ENCODE assay signal across 8 mouse cellular contexts in the genomic region with DNA sequence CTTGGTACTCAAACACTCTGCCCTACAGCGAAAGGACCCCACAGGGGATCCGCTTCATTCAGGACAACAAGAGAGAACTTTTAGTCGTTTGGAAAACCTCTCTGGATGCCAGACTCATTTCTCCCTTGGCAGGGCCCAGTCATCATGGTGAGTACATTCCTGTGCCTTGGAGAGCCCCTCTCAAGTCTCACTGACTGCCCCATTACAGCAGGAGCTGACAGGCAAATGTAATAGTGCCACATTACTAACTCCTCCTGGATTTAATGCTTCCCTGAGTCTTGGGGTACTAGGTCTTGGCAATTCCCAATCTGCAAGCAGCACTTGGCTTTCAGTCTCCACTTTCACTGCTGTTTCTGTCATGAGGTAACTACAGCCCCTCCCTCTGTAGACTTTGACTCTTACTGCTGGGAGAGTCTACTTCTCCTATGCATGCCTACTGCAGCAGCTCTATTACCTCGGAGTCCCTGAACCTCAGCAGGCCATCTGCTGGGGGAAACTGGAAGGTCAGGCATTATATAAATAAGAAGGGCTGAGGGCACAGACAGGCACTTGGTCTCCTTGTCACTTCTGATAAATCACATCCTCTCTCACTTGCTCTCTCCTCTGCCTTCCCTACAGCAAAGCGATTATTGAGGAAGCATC.
A peak's percentile ranks its signal among the peaks of the same experiment; 100 is the strongest.
DNase-seq lines count a peak whose midpoint lies in the region; ATAC-seq and TF ChIP-seq lines count a peak whose summit lies in the region.

No protein-coding gene starts in this region.

- H3K4me2 ChIP-seq in liver, embryonic 14.5 days (ENCODE audit: low read depth) = no peak overlapping the region
- no peak overlapping the region for H3K4me2 ChIP-seq in hindbrain, postnatal 0 days (ENCODE audit: low read depth, low read length)

- H3K9ac ChIP-seq in liver, embryonic 14.5 days (replicated peaks) = no peak overlapping the region
- H3K9ac ChIP-seq in hindbrain, postnatal 0 days (replicated peaks; ENCODE audit: low read length) = no peak overlapping the region

- H3K27ac ChIP-seq in liver, embryonic 14.5 days = no peak overlapping the region
- H3K27ac ChIP-seq in hindbrain, postnatal 0 days = no peak overlapping the region

- H3K27me3 ChIP-seq in liver, embryonic 14.5 days (ENCODE audit: control insufficient read depth, insufficient read depth, low read length) = no peaks in the 10 kb centered on the region
- no peaks in the 10 kb centered on the region for H3K27me3 ChIP-seq in hindbrain, postnatal 0 days (ENCODE audit: insufficient read depth, low read length)

- no peaks in the 10 kb centered on the region for H3K9me3 ChIP-seq in liver, embryonic 14.5 days (ENCODE audit: control insufficient read depth, low read length)
- H3K9me3 ChIP-seq in hindbrain, postnatal 0 days (ENCODE audit: low read length) = no peaks in the 10 kb centered on the region

- DNase-seq in adrenal gland, postnatal 14 days = peak; percentile 38
- no peak for DNase-seq in adrenal gland, postnatal 4 days (ENCODE audit: low spot score in 2 of 2)
- DNase-seq in liver, embryonic 14.5 days (ENCODE audit: low read depth in 3 of 3, low spot score in 3 of 3) = no peak
- DNase-seq in liver = no peak
- peak; percentile 69 for DNase-seq in hindbrain, postnatal 0 days (ENCODE audit: low spot score)
- DNase-seq in retina, postnatal 7 days (ENCODE audit: low read depth, low spot score) = peak; percentile 25
- no peak for DNase-seq in right cerebral cortex, adult 2 months (ENCODE audit: low spot score in 2 of 2)

- H3K36me3 ChIP-seq in liver, embryonic 14.5 days (replicated peaks; ENCODE audit: control insufficient read depth, insufficient read depth, low read depth) = no peaks in the 10 kb centered on the region
- H3K36me3 ChIP-seq in hindbrain, postnatal 0 days (ENCODE audit: insufficient read depth, low read length) = no peaks in the 10 kb centered on the region

- ATAC-seq in liver, embryonic 14.5 days (ENCODE audit: insufficient read depth) = no peak
- peak; percentile 78 for ATAC-seq in hindbrain, postnatal 0 days
- no peak for ATAC-seq in erythroblast, adult 5-6 weeks (replicated peaks; ENCODE audit: low FRiP score, poor library complexity, severe bottlenecking)

- no peak for TF ChIP-seq EP300 in liver, embryonic 14.5 days (IDR thresholded peaks at IDR 0.05; ENCODE audit: low read depth)

- 41% methylated on average over 5 of the region's 5 CpGs for WGBS in liver, embryonic 14.5 days (ENCODE audit: insufficient replicate concordance)
- WGBS in hindbrain, postnatal 0 days = 41% methylated on average over 5 of the region's 5 CpGs

- no peak overlapping the region for H3K4me3 ChIP-seq in liver, embryonic 14.5 days (ENCODE audit: insufficient read depth in 1 of 2, low read depth in 2 of 2, low read length in 2 of 2)
- H3K4me3 ChIP-seq in hindbrain, postnatal 0 days (ENCODE audit: low read length) = no peak overlapping the region

- no peaks in the 10 kb centered on the region for H3K4me1 ChIP-seq in liver, embryonic 14.5 days (replicated peaks; ENCODE audit: control insufficient read depth in 2 of 2, insufficient read depth in 2 of 2, low read length in 1 of 2)
- no peaks in the 10 kb centered on the region for H3K4me1 ChIP-seq in hindbrain, postnatal 0 days (ENCODE audit: insufficient read depth, low read length)

- 0 out of 2 replicates have a peak, but pooled peaks have one; percentile 13 for TF ChIP-seq CTCF in liver, embryonic 14.5 days (IDR thresholded peaks at IDR 0.05; ENCODE audit: low read depth)
- peak; percentile 71 for TF ChIP-seq CTCF in hindbrain, postnatal 0 days (IDR thresholded peaks at IDR 0.05; ENCODE audit: low read depth)

Comparison
In these comparisons a context has a peak if more than half of its experiments do, and no peak if none do; other contexts are left out.
1. DNase-seq: peak in adrenal gland, postnatal 14 days (single experiment), hindbrain, postnatal 0 days (single experiment) and retina, postnatal 7 days (single experiment); none in adrenal gland, postnatal 4 days (0 of 2), liver, embryonic 14.5 days (0 of 3), liver (single experiment) and right cerebral cortex, adult 2 months (0 of 2).